Mouse (Mus musculus) ovary, adult 18-20 months (tissue): ENCODE measurements around the gene Htr5a.

ENCODE experiments used
- DNase-seq: peaks from one replicate; pipeline ENCODE4 v3.0.0; 2022; ENCODE audit warnings: low spot score, mixed read lengths

Gene Htr5a

DNA sequence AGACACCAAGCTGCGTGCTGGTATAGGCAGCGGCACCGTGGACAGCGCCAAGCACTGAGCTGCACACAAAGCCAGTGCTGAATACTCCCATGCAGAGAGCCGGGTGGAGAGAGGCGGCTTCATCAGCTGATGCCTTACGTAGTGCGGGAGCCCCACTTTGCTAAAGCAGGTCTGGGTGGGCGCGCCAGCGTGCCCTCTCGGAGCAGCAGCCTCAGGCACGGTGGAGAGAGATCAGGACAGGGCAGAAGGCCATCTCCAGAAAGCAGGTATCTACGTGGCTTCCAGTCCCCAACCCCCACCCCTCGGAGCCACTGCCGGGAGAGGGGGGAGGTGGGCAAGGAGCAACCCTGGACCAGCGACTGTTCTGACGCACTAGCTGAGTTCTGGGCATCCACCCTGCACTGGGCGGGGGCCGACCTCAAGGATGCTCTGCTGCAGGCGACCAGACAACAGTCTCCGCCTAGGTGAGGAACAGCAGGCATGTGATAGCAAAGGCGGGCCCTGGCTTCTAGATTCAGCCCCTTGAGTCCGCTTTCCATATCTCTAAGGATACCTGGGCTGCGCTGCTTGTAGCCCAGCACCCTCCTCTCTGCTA is at the start of gene Htr5a:
Gene Htr5a (plus strand): TSS at position 449 of the 595 bp plus-strand sequence.
- peak; percentile 7 for DNase-seq

DNA sequence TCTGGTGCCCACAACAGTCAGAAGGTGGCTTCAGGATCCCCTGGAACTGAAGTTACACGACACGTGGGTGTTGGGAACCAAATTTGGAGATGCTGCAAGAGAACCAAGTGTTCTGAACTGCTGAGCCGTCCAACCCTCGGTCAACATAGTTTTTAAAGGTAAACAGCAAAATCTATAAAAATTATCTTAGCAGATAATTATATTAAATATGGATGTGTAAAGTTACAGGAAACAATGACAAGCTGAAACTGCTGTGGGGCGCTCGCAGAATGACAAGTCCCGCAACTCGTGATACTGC is 49.8 kb upstream of the Htr5a start:
- DNase-seq, result no peak

DNA sequence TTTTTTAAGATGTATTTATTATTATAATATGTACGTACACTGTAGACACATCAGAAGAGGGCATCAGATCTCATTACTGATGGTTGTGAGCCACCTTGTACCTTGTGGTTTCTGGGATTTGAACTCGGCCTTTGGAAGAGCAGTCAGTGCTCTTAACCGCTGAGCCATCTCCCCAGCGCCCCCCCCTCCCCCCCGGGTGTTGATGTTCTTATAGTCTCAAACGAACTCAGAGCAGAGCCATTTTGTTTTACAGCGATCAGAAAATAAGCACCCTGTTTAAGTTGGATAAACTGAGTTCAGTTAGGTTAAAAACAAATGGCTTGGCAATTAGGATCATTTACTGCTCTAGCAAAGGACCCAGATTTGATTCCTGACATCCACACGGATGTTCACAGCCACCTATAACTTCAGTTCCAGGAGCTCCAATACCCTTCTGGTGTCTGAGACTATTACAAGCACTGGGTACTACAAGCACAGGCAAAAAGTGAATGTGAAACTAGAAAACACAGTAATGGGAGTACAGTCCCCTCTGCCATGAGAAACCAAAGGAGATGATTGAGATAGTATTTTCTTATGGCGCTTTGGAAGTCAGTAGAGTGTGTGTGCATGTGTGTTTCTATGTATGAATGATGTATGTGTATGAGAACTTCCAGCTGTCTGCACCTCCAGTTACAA is 49.3 kb upstream of the Htr5a start:
- DNase-seq, result no peak

DNA sequence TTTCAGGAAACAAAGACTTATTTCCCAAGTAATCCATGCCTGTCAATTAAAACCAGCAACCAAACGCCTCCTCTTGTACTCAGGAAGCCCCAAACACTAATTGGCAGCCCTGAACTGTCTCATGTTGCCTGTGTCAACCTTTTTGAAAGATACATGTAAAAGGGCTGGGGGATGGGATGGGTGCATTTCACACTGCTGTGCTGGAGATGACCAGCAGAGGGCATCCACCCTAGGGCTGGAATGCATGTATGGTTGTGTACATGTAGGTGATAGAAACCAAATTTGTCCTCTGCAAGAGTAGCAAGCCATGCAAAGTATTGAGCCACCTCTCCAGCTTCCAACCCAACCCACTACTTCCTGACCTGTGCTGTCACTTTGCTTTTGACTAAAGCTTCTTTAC is 48.0 kb upstream of the Htr5a start:
- no peak for DNase-seq

DNA sequence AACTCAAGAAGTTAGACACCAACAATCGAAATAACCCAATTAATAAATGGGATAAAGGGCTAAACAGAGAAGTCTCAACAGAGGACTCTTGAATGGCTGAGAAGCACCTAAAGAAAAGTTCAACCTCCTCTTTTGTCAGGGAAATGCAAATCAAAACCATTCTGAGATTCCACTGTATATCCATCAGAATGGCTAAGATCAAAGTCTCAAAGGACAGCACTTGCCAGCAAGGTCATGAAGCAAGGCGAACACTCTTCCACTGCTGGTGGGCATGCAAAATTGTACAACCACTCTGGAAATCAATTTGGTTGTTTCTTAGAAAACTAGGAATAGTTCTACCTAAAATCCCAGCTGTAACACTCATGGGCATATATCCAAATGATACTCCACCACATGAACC is 27.7 kb upstream of the Htr5a start:
- no peak for DNase-seq

DNA sequence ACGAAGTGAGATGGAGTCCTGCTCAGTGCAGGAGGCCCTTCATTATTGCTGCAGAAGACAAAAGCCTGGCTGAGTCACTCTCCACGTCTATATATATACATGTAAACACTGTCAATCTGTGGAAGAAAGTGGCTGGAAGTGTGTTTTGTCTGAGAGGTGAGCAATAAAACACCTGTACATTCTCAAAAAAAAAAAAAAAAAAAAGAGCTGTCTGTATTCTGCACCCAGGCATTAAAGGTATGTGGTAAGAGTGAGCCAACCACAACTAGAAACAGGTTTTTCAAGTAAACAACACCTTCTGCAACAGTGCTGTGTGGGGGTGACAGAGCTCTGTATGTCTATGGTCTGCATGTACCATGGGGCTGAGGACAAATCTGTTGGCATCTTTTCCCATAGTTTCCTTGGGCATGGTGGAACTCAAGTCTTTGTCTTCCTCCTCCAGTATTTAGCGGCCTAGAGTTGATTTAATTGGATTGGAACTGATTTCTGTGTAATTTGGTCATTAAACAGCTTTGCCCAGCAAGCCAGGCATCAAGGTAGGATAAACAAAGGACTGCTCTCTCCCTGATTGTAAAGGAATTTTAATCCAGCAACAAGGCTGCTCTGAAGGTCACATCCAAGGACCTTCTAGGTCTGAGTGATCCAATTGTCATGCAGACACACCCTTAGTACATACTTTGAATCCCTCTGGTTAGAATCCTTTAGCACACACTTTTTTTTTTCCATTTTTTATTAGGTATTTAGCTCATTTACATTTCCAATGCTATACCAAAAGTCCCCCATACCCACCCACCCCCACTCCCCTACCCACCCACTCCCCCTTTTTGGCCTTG is 22.9 kb upstream of the Htr5a start:
- no peak for DNase-seq

DNA sequence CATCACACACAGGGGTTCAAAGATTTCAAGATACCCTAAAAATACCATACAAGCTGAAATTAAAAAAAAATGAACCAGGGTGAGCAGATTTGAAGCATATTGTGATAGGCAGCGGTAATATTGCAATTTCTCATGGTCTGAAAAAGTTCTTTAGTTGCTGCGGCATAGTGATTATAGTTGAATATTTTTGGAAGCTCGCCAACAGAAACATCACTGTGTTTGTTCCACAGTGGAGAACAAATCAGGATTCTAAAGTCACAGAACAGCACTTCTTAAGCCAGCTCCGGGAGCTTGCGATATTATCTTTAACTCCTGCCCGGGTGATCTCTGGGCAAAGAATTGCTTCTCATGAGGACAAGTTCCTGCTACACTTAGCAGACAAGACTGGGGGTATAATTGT is 20.8 kb upstream of the Htr5a start:
- no peak for DNase-seq

DNA sequence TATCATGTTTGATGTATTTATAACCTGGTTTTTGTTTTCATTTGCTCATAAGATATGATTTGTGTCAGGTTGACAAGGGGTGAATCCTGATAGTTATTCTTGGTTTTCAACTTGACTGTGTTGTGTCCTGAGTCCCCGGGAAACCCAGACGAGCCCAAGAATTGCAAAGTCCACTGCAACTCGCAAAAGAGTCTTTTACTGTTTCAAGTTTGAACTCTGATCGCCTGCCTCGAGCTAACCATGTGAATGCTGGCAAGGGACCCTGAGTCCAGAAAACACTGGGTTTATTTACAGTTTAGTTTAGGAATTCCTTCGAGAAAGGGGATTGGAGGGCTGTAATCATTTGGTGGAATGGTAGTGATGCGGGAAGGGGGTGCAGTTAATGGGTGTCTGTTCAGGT is 14.0 kb upstream of the Htr5a start:
- no peak for DNase-seq

DNA sequence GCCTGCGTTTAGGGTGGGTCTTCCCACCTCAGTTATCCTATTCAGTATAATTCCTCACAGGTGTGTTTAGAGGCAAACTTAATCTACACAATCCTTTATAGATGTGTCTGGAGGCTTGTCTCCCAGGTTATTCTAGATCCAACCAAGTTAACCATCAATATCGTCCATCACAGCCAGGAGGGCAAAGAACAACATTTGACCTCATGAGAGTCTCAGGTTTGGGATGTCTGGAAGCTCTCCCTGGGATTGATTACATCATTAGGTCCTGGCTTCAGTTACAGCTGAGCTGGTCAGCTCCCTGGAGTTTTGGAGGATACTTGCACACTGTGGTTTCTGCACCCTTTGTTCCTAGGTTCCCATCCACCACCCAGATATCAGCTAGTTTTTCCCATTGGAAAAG is 6.9 kb upstream of the Htr5a start:
- no peak for DNase-seq

DNA sequence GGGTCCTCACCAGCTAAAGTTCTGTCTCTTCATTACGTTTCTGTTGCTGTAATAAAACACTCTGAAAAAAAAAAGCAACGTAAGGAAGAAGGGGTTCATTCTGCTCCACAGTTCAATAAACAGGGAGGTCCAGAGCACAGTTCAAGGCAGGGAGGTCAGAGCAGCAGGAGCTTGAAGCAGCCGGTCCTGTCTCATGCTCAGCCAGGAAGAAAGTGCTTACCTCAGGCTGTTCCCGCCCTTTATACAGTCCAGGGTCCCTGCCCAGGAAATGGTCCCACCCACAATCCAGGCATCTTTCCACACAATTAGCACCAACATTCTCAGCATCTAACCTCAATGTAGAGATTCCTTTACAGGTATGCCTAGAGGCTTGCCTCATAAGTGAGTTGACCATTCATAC is 3.9 kb upstream of the Htr5a start:
- no peak for DNase-seq

DNA sequence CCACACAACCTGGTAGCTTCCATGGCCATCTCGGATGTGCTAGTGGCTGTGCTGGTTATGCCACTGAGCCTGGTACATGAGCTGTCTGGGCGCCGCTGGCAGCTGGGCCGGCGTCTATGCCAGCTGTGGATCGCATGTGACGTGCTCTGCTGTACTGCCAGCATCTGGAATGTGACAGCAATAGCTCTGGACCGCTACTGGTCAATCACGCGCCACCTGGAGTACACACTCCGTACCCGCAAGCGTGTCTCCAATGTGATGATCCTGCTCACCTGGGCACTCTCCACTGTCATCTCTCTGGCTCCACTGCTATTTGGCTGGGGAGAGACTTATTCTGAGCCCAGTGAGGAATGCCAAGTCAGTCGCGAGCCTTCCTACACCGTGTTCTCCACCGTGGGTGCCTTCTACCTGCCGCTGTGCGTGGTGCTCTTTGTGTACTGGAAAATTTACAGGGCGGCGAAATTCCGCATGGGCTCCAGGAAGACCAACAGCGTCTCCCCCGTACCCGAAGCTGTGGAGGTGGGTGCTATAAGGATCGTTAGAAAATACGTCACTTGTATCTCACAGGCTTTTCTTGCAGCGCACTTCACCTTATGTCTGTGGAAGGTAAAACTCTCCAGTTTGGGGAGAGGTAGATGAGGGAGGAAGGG is 847 bp downstream of the Htr5a start:
- no peak for DNase-seq

DNA sequence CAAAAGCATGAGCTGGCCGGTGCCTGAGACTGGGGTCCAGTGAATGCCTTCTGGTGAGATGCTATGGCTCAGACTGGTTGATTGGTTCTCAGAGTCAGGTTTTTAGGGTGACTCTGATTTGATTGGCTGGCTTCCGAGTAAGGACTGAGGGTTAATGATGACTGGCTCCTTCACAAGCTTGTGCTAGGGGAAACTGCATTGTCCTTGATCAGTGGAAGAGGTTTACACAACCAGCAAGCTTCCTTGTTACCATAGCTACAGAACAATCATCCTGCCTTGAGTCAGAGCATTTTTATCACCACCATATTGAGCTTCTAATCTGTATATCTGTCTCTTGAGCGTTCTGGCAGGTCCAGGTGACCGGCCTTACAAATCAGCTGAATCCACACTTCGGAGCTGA is 5.0 kb downstream of the Htr5a start:
- DNase-seq, result no peak

DNA sequence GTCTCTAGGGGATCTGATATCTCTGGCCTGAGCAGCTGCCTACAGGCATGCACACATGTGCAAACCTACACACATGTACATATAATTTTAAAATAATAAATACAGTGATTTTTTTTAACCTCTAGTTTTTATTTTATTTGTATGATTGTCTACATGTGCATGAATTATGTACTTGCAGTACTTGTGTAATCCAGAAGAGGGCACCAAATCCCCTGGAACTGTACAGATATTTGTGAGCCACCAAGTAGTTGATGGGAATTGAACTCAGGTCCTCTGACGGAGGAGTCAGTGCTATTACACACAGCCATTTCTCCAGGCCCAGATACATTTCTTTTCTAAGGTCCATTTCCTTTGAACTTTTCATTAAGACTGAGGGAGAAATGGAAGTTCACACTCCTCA is 12.3 kb downstream of the Htr5a start:
- DNase-seq, result no peak

DNA sequence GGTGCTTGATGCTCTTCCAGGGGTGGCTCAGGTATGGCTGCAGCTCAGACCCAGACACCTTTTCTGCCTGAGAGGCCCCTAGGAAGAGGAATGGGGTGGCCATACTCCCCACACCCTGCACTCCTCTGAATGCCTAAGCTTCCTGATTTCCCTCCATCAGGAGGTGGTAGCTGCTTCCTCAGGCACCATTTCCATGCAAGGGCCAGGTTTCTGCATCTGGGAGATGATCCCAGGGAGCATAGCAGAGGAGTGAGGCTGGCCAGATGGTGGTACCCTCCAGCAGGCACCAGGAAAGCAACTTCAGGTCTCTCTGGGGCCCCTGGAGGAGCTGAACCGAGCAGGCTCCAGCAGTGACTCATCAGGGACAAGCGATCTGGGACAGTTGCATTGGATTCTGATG is 13.8 kb downstream of the Htr5a start:
- no peak for DNase-seq

DNA sequence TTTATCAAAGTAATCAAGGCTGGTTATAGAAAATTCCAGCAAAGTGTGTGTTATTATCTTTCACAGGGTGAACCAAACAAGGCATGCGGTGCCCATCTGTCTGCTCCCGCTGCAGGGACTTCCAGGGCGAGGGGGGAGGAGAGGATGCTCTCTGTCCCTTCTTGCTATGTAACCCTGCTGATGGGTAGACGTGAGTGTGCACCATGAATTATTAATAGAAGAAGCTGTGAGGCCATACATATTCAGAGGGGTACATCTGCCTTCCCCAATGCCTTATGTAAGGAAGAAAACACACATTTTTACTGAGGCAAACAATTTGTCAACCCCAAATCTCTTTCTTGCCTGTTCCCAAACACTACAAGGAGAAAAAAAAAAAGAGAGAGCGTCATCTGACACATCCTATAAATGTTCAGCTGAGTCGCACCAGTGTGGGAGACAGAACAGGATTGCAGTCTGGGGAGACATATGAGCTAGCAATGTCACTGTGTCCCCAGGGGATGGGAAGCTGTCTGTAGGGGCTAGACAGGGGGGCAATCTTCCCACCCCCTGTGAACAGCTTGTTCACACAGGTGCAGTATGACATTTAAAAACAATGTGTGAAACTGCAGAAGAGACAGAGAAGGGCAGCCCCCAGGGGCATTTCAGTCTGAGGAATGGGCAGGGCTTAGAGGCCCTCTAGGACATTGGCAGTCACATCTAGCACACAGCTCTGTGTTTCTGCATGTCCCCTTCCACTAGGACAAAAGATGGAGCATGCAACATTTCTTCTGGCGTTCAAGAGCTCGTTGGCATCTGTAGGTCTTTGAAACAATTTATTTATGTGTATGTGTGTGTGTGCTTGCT is 31.5 kb downstream of the Htr5a start:
- no peak for DNase-seq

DNA sequence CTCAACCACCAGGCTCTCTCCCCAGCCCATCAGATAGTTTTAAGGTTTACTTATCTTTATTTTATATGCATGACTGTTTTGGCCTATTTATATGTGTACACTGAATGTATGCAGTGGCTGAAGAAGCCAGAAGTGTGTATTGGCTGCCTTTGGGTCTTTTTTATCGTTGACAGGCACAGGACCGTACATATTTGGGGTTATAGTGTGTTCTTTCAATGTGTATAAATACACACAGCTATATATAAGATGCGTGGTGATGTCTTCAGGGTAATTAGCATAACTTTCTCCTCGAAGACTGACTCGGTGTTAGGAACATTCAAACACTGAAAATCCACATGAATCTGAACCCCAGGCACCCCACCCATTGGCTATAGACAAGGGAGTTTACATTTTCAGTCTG is 32.3 kb downstream of the Htr5a start:
- no peak for DNase-seq

DNA sequence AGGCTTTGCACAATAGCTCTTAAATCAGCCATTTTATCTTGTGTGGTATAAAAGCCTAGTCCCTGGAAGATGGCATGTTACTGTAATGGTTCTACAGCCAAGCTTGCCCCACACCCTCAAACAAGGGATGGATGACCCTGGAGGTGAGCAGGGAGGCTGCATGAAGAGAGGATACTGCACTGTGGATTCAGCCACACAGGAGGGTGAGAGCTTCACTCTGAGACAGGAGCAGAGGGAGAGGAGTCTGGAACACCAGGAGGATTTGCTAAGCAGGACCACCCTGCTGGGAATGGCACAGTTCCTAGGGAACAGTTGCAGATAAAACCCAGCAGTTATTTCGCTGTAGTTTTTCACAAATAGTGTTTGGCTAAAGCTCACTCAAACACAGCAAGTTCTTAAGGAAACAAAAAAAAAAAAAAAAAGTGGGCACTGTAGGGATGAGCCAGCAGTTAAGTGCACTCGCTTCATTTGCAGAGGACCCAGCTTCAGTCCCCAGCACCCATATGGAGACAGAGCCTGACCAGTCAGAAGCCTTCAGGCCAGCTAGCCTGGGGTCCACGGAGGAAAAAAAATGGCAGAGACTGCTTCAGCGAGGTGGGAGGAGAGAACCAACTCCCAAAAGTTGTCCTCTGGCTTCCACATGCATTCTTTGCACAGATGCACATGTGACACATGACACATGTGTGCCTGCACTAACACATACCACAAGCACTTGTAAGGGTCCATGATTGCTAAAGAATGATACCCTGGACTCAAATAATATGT is 33.6 kb downstream of the Htr5a start:
- DNase-seq, result no peak

DNA sequence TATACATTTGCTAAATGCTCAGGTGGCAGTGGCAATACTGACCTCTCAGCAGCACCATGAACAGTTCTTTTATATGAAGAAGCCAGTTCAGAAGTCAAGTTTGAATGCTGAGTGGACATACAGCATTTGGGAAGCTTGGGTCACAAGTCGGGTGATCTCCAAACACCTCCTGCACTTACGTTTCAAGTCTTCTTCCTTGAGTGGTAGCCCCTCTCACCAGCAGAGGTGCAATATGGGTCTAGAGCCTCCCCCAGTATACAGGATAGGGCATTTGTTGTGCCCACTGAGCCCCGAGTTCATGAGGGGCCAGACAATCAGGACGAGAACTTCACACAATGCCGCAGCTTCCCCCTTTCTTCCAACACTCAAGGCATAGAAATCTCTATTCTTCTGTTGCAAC is 36.4 kb downstream of the Htr5a start:
- no peak for DNase-seq

DNA sequence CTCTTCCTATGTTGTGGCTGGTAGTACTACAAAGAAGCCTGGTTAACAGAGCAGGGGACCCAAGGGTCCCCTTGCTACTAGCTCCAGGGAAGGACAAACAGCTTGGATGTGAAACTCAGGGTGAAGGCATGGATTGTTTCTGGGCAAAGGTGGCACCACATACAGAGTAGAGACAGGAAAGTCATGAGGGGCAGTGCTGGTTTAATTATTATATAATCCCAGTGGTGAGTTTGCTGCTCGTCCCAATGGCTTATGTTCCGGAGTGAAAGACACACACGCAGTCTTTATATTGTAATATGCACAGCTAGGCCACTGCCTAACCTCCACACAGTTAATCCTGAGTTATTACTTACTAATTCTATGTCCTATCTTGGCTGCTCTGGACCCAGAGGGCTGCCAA is 37.8 kb downstream of the Htr5a start:
- no peak for DNase-seq

DNA sequence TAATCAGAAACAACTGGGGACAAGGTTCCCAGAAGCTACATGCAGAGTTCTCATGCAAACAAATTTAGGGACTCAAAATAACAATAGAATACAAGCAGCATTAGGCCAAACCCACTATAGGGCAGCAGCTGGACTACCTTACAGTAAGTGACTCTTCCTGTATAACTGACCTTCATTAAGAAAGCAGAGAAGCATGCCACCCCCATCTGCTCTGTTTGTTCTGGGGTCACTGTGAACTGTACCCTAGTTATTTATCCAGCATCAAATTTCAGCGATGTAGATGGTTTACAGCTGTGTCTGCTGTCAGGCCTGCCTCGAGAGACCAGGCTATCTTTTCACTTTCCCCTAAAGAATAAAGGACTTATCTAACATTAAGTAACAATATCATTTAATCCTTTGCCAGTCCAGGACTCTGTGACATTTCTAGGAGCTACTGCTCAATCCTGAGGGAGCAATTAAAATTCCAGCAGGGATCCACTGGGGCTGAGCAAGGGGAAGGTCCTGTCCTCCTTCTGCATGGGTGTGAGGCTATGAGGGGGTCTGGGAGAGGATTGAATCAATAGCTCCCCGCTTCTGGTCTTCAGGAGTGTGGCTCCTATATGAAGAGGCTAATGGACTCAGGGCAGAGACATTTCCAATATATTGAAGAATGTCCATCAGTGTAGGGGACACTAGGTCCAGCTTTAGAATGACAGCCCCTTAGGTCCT is 38.5 kb downstream of the Htr5a start:
- no peak for DNase-seq

DNA sequence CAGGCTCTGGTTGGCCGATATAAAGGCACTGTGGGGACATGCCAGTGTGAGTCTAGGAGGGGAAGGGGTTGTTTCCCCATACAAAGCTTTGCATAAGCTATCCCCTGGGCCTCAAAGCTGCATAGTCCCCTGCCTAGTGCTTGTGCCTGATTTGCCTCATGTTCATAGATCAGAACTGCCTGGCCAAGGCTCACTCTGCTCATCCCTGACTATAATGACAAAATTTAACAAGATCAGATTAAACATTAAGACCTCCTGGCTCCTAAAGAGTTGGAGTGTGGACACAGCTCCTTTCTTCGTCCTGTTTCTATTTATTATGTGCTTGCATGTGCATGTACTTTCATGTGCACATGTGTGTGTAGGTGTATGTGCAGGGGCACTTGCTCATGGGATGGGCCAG is 39.3 kb downstream of the Htr5a start:
- DNase-seq, result no peak
